Mouse (Mus musculus): ENCODE results near the gene Tjp3.
A peak's percentile ranks its signal among the peaks of the same experiment; 100 is the strongest.

DNA sequence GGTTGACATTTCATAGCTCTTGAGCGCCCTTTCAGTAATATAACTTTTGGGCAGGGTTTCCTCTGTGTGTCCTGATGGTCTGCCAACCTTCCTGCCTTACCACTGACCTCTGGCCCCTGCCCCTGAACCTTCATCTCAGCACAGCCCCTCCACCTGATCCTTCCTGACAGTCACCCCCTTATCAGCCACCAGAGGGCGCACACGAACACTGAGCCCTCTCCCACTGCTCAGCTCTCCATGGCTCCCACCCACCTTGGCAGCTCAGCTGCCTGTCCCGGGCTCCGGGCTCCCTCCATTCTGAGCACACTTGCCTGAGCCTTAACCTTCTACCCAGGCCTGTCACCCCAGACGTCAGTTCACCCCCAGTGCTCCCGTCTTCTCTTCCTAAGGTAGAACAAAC is 2.1 kb downstream of the Tjp3 start:
- TF ChIP-seq CTCF (IDR thresholded peaks at IDR 0.05; ENCODE audit: extremely low read depth, insufficient read depth, insufficient read length, insufficient replicate concordance) (peak; percentile 94), POLR2A (IDR thresholded peaks at IDR 0.05; ENCODE audit: low read depth, low read length) (no peak)

Data from spleen, adult 2 months (tissue).